Mouse (Mus musculus) erythroblast, embryonic 14.5 days (primary cell): ENCODE results near the gene Wdr95. TPM values are rescaled to one million over a fixed set of nuclear protein-coding genes. Genes with fewer than 3 reads are reported as not detected.

Source experiments
- H3K27me3 ChIP-seq: 2 replicates; pipeline ENCODE4 v1.6.1; 2012; ENCODE audit warnings: inconsistent platforms; ENCODE audit not compliant: control insufficient read depth
- H3K36me3 ChIP-seq: 2 replicates; pipeline ENCODE4 v1.6.1; 2012; ENCODE audit warnings: mild to moderate bottlenecking, inconsistent platforms; ENCODE audit not compliant: control insufficient read depth
- H3K4me1 ChIP-seq: 2 replicates; pipeline ENCODE4 v1.6.1; 2012; ENCODE audit warnings: inconsistent platforms; ENCODE audit not compliant: control insufficient read depth
- H3K4me3 ChIP-seq: replicated peaks from 2 replicates; pipeline ENCODE3; 2012; ENCODE audit warnings: moderate library complexity, mild to moderate bottlenecking, inconsistent platforms
- H3K9me3 ChIP-seq: 2 replicates; pipeline ENCODE4 v1.6.1; 2012; ENCODE audit warnings: low read length, inconsistent platforms, mixed read lengths; ENCODE audit not compliant: control insufficient read depth
- GATA1 ChIP-seq: IDR thresholded peaks from 2 replicates; pipeline ENCODE4 v1.6.1; 2012; ENCODE audit warnings: low read length, inconsistent platforms, mixed read lengths
- TAL1 ChIP-seq: IDR thresholded peaks from 3 replicates; pipeline ENCODE4 v1.6.1; 2012; ENCODE audit warnings: low read length, inconsistent platforms, mixed read lengths
- polyA plus RNA-seq: library from polyadenylated mRNA; stranded (reverse); fragments of >175 nt; gene quantifications from 2 replicates; pipeline ENCODE4 v1.2.3, GENCODE M21; 2012

The Wdr95 gene
- polyA plus RNA-seq, 1 experiment, result not detected

DNA sequence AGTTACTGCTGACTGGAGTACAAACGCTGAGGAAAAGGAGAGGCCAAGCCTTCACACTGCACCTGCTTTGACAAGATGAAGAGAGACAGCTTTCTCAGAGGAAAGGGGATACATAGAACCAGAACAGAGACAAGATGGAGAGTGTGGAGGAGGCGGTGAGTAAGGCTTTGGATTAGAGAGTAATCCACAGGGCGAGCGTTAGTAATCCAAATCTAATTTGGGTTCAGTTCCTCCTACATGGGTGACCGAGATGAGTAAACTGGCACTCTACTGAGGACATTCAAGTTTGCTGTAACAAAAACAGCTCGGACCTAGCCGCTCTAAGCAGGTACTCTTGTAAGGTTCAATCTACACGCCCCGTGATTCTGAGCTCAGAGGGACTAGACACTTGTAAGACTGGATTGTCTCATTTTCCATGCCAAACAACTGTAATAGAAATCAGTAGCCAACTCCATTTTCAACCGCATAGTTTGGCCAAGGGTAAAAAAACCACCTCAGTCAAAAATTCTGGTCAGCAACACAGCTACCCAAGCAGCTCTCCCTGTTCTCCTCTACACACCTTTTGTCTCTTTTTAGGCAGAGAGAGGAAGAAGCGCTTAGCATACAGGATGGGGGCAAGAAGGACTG lies 106.0 kb downstream of the Wdr95 start:
- Histone ChIP-seq H3K9me3 (no peaks in the 10 kb centered on the region), H3K36me3 (peaks cover 45% of the 10 kb centered on the region), H3K27me3 (no peaks in the 10 kb centered on the region), H3K4me1 (peaks cover 46% of the 10 kb centered on the region), H3K4me3 (peak overlapping the region; percentile 97)
- TF ChIP-seq GATA1, result no peak
- TF ChIP-seq TAL1, result no peak

- Histone ChIP-seq H3K36me3 (peaks cover 35% of the 10 kb centered on the region), H3K4me1 (peaks cover 46% of the 10 kb centered on the region), H3K9me3 (no peaks in the 10 kb centered on the region), H3K4me3 (peak overlapping the region; percentile 97), H3K27me3 (no peaks in the 10 kb centered on the region)
- no peak for TF ChIP-seq GATA1
- TF ChIP-seq TAL1, result no peak
These were observed 107.1 kb downstream of the Wdr95 start for GRCm38 (mm10) chr5:149635556-149635955.

GRCm38 (mm10) chr5:149636075-149636920 lies 107.8 kb downstream of the Wdr95 start, which contains the start of gene Hsph1:
TSS of gene Hsph1 (minus strand) at chr5:149636376.
- Histone ChIP-seq H3K27me3 (no peaks in the 10 kb centered on the region), H3K36me3 (peaks cover 27% of the 10 kb centered on the region), H3K9me3 (no peaks in the 10 kb centered on the region), H3K4me1 (peaks cover 51% of the 10 kb centered on the region), H3K4me3 (peak within 1 kb of the TSS; percentile 97)
- TF ChIP-seq GATA1 (no peak), TAL1 (no peak)

DNA sequence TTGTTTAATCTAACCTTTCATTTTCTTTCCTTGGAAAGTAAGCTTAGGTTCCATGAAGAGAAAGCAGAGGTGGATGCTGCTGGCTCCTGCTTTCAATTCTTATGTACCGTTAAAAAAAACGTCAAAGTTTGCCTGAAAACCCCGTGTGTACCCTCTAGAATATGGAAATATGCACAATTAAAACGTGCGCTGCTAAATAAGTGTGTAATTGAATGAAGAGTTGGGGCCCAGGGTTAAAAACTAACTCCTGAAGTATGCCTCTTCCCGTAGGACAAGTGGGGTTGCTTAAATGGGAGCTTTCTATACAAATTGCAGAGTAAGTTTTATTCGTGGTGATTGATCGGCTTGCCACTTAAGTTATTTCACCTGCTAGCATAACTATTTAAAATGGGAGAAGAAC lies 108.8 kb downstream of the Wdr95 start:
- no peaks in the 10 kb centered on the region for H3K9me3 ChIP-seq
- peaks cover 17% of the 10 kb centered on the region for H3K36me3 ChIP-seq
- no peaks in the 10 kb centered on the region for H3K27me3 ChIP-seq
- H3K4me1 ChIP-seq, result peaks cover 58% of the 10 kb centered on the region
- TF ChIP-seq GATA1, result no peak
- TF ChIP-seq TAL1, result no peak
- peak overlapping the region; percentile 97 for H3K4me3 ChIP-seq

DNA sequence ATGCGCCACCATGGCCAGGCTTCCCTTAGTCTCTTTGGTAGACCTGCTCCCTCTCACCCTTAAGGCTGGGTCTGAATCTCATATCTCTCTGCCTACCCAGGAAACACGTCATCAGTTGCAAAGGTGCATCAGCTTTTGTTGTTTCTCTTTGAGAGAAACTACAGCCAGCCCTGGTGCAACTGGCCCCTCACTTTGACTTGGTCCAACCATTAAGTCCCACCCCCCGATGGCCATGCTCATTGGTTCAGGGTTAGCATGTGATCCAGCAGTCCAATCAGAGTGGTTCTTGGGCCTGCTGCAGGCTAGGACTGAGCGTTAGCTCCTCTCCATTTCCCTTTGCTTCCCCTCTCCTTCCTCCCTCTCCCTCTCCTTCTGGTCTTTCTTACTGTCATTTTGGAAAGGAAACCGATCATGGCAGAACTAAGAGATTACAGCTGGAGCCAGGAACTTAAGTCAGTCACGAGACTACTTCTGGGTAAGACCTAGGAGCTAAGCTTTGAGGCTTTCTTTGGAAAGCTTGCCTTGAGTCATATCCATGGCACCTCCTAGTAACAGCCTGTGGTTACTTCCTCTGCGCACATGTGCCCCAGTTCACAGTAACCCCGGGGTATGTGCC lies 112.9 kb downstream of the Wdr95 start:
- Histone ChIP-seq H3K4me3 (peak overlapping the region; percentile 42), H3K36me3 (no peaks in the 10 kb centered on the region), H3K27me3 (no peaks in the 10 kb centered on the region), H3K4me1 (peaks cover 53% of the 10 kb centered on the region), H3K9me3 (no peaks in the 10 kb centered on the region)
- TF ChIP-seq GATA1 (no peak), TAL1 (no peak)

DNA sequence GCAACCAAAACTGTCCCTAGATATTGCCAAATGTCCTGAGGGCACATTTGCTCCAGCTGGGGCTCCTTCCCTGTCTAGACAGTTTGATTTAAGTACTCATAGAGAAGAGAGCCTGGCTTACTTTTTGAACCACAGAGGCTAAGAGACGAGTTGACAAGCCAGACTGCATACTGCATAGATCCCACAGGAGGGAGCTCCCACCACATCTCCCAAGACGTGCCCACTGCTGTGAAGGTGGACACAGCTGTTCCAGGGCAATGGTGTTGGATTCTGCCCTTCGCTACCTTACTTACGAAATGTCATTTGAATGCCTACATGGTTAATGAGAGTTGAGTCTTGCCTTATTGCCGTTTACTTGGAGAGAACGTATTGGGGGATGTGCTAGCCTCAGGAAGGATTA lies 113.9 kb downstream of the Wdr95 start:
- Histone ChIP-seq H3K4me1 (peaks cover 51% of the 10 kb centered on the region), H3K27me3 (no peaks in the 10 kb centered on the region), H3K9me3 (no peaks in the 10 kb centered on the region), H3K36me3 (no peaks in the 10 kb centered on the region), H3K4me3 (peak overlapping the region; percentile 42)
- TF ChIP-seq TAL1, result no peak
- no peak for TF ChIP-seq GATA1

GRCm38 (mm10) chr5:149642783-149643509 lies 114.5 kb downstream of the Wdr95 start:
- H3K9me3 ChIP-seq, result no peaks in the 10 kb centered on the region
- no peaks in the 10 kb centered on the region for H3K36me3 ChIP-seq
- H3K4me3 ChIP-seq, result no peak overlapping the region
- H3K4me1 ChIP-seq, result peaks cover 55% of the 10 kb centered on the region
- TF ChIP-seq GATA1, result no peak
- no peak for TF ChIP-seq TAL1
- H3K27me3 ChIP-seq, result no peaks in the 10 kb centered on the region

- Histone ChIP-seq H3K4me3 (no peak overlapping the region), H3K27me3 (no peaks in the 10 kb centered on the region), H3K4me1 (peaks cover 60% of the 10 kb centered on the region), H3K9me3 (no peaks in the 10 kb centered on the region), H3K36me3 (no peaks in the 10 kb centered on the region)
- TF ChIP-seq GATA1 (no peak), TAL1 (no peak)
These were observed 119.1 kb downstream of the Wdr95 start for GRCm38 (mm10) chr5:149647367-149648115.
